Mouse (Mus musculus) embryonic facial prominence, embryonic 14.5 days (tissue): ENCODE data around the gene Tmem208. TPM values are rescaled to one million over a fixed set of nuclear protein-coding genes. Genes with fewer than 3 reads are reported as not detected.
"Not testable (repeated sequence)": the region's sequence is repeated elsewhere in the genome, so short reads cannot be mapped to it uniquely, and the experiment has no call there.

ENCODE experiments used
- ATAC-seq: fragments of 200-750 bp; cut with Nextera tagmentation; 2 replicates; pipeline ENCODE4 v1.8.0; 2017; ENCODE audit warnings: low read depth, moderate number of reproducible peaks, moderate TSS enrichment
- DNase-seq: peaks from one replicate; pipeline ENCODE4 v3.0.0-alpha.2; 2015; ENCODE audit warnings: low spot score
- H3K27ac ChIP-seq: fragments of 300-500 bp; sonication (generic); replicated peaks from 2 replicates; pipeline ENCODE4 v1.5.1; 2014; ENCODE audit warnings: low read depth, mild to moderate bottlenecking, low read length, moderate library complexity
- H3K27me3 ChIP-seq: fragments of 300-500 bp; sonication (generic); replicated peaks from 2 replicates; pipeline ENCODE4 v1.6.1; 2014; ENCODE audit warnings: low read length; ENCODE audit not compliant: control insufficient read depth, insufficient read depth
- H3K36me3 ChIP-seq: fragments of 300-500 bp; sonication (generic); 2 replicates; pipeline ENCODE4 v1.6.1; 2014; ENCODE audit warnings: low read length, mixed read lengths; ENCODE audit not compliant: control insufficient read depth, insufficient read depth
- H3K4me1 ChIP-seq: fragments of 300-500 bp; sonication (generic); 2 replicates; pipeline ENCODE4 v1.6.1; 2014; ENCODE audit warnings: antibody characterized with exemption, low read length; ENCODE audit not compliant: control insufficient read depth, insufficient read depth
- H3K4me2 ChIP-seq: fragments of 300-500 bp; sonication (generic); 2 replicates; pipeline ENCODE4 v1.6.1; 2014; ENCODE audit warnings: low read depth, mild to moderate bottlenecking, low read length, moderate library complexity, mixed read lengths
- H3K4me3 ChIP-seq: fragments of 300-500 bp; sonication (generic); 2 replicates; pipeline ENCODE4 v1.5.1; 2014; ENCODE audit warnings: low read depth, mild to moderate bottlenecking, low read length
- H3K9ac ChIP-seq: fragments of 300-500 bp; sonication (generic); 2 replicates; pipeline ENCODE4 v1.6.1; 2014; ENCODE audit warnings: low read depth, mild to moderate bottlenecking, low read length, moderate library complexity, mixed read lengths
- H3K9me3 ChIP-seq: fragments of 300-500 bp; sonication (generic); 2 replicates; pipeline ENCODE4 v1.6.1; 2016; ENCODE audit warnings: low read length; ENCODE audit not compliant: control insufficient read depth
- WGBS: fragments of 180-500 bp; shearing (Covaris S2); extraction: QIAGEN DNeasy Blood & Tissue Kit; methylation state at CpG from one replicate; pipeline ENCODE4 v1.1.7; 2014; 5-methylcytosine and 5-hydroxymethylcytosine counted together
- polyA plus RNA-seq: library from polyadenylated mRNA; unstranded; fragments of >200 nt; fragmentation: Nextera tagmentation; extraction: Ambion mirVana; gene quantifications from 2 replicates; pipeline ENCODE4 v1.2.1, GENCODE M21; 2014

Gene Tmem208
- polyA plus RNA-seq, 1 experiment from 2014 or later, result 132 TPM

GRCm38 (mm10) chr8:105288231-105288630 is 37.9 kb upstream of the Tmem208 start:
- peaks cover 9% of the 10 kb centered on the region; the same call in 1 of the 2 replicates for H3K4me1 ChIP-seq
- H3K4me2 ChIP-seq, result peak overlapping the region; percentile 64
- no peaks in the 10 kb centered on the region for H3K9me3 ChIP-seq
- H3K36me3 ChIP-seq, result 0 out of 2 replicates have a peak, but pooled peaks cover 8% of the 10 kb centered on the region
- H3K27ac ChIP-seq, result no peak overlapping the region
- peaks cover 11% of the 10 kb centered on the region for H3K27me3 ChIP-seq
- no peak for DNase-seq
- WGBS, result 93% methylated on average over 5 of the region's 5 CpGs
- ATAC-seq, result no peak
- H3K9ac ChIP-seq, result no peak overlapping the region; the same call in 1 of the 2 replicates
- H3K4me3 ChIP-seq, result peak overlapping the region; percentile 57; the same call in 1 of the 2 replicates

GRCm38 (mm10) chr8:105288958-105289732 is 37.0 kb upstream of the Tmem208 start:
- ATAC-seq (peak; percentile 94), DNase-seq (peak; percentile 98)
- Histone ChIP-seq H3K9me3 (no peaks in the 10 kb centered on the region), H3K27me3 (peaks cover 11% of the 10 kb centered on the region), H3K27ac (peak overlapping the region; percentile 76), H3K4me1 (peaks cover 9% of the 10 kb centered on the region; the same call in 1 of the 2 replicates), H3K36me3 (0 out of 2 replicates have a peak, but pooled peaks cover 6% of the 10 kb centered on the region), H3K4me3 (peak overlapping the region; percentile 57), H3K9ac (peak overlapping the region; percentile 68), H3K4me2 (peak overlapping the region; percentile 64)
- under 1% methylated on average over 30 of the region's 53 CpGs for WGBS

GRCm38 (mm10) chr8:105289805-105290460 is 36.2 kb upstream of the Tmem208 start, which contains the start of gene 4931428F04Rik:
Gene 4931428F04Rik, minus strand, starts transcription at chr8:105289864.
- H3K9ac ChIP-seq, result peak within 1 kb of the TSS; percentile 68
- H3K4me3 ChIP-seq, result peak within 1 kb of the TSS; percentile 57
- ATAC-seq (peak; percentile 17; the same call in 1 of the 2 replicates), DNase-seq (peak; percentile 51)
- H3K27ac ChIP-seq, result peak within 1 kb of the TSS; percentile 76
- H3K36me3 ChIP-seq, result 0 out of 2 replicates have a peak, but pooled peaks cover 6% of the 10 kb centered on the region
- H3K4me1 ChIP-seq, result peaks cover 9% of the 10 kb centered on the region; the same call in 1 of the 2 replicates
- H3K27me3 ChIP-seq, result peaks cover 11% of the 10 kb centered on the region
- H3K4me2 ChIP-seq, result peak within 1 kb of the TSS; percentile 64
- WGBS, result 2% methylated on average over 24 of the region's 43 CpGs
- H3K9me3 ChIP-seq, result no peaks in the 10 kb centered on the region

DNA sequence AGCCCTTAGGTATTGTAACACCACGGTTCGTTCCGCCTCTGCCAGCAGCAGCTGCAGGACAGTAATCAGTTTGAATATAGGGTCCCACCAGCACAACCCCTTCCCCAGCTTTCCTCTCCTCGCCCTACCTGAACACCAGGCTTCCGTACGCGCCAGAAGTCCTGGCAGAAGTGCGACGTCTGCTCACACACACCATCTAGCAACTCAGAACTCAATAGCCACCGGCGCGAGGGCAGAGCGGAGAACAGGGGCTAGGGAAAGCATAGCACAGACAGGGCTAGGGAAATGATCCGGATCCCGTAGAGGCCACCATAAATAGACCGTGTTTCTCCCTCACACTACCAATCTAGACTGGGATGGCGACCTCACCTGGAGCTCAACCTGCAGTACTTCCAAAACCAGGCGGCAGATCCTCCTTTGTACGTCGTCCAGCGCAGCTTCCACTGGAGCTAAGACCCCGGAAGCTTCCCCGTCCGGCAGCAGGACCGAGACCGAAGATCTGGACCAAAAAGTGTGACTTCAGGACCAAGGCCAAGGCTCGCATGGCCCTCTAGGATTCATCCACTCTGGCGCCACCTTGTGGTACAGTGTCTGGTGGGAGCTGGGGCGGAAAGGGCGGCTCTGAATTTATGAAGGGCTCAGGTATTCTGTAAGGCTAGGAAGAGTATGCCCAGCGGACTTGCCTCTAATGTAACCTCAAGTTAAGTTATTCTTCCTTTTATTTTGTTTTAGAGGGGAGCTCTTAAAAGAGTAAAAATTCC is 35.4 kb upstream of the Tmem208 start:
- Histone ChIP-seq H3K4me1 (peaks cover 9% of the 10 kb centered on the region; the same call in 1 of the 2 replicates), H3K9me3 (no peaks in the 10 kb centered on the region), H3K4me2 (peak overlapping the region; percentile 64), H3K27me3 (peaks cover 11% of the 10 kb centered on the region), H3K4me3 (peak overlapping the region; percentile 57; the same call in 1 of the 2 replicates), H3K36me3 (0 out of 2 replicates have a peak, but pooled peaks cover under 1% of the 10 kb centered on the region), H3K27ac (no peak overlapping the region), H3K9ac (no peak overlapping the region)
- DNase-seq (peak; percentile 90), ATAC-seq (no peak)
- 6% methylated on average over 31 of the region's 31 CpGs for WGBS

GRCm38 (mm10) chr8:105291364-105291763 is 34.8 kb upstream of the Tmem208 start:
- not testable (repeated sequence) for H3K4me2 ChIP-seq, H3K36me3 ChIP-seq, DNase-seq, ATAC-seq, H3K9me3 ChIP-seq, H3K27ac ChIP-seq, H3K9ac ChIP-seq, H3K4me1 ChIP-seq, H3K4me3 ChIP-seq
- WGBS, result 83% methylated on average over 8 of the region's 8 CpGs
- peaks cover 11% of the 10 kb centered on the region for H3K27me3 ChIP-seq

GRCm38 (mm10) chr8:105291802-105292201 is 34.4 kb upstream of the Tmem208 start:
- WGBS, result 62% methylated on average over 3 of the region's 3 CpGs
- ATAC-seq, result not testable (repeated sequence)

GRCm38 (mm10) chr8:105292471-105292870 is 33.7 kb upstream of the Tmem208 start:
- Histone ChIP-seq H3K27ac (no peak overlapping the region), H3K36me3 (no peaks in the 10 kb centered on the region)

More at GRCm38 (mm10) chr8:105291802-105292201, 34.4 kb upstream of the Tmem208 start:
- not testable (repeated sequence) for DNase-seq, H3K9ac ChIP-seq, H3K36me3 ChIP-seq, H3K4me3 ChIP-seq, H3K4me2 ChIP-seq, H3K27ac ChIP-seq, H3K9me3 ChIP-seq
- Histone ChIP-seq H3K27me3 (peaks cover 11% of the 10 kb centered on the region), H3K4me1 (peaks cover 11% of the 10 kb centered on the region; the same call in 1 of the 2 replicates)

DNA sequence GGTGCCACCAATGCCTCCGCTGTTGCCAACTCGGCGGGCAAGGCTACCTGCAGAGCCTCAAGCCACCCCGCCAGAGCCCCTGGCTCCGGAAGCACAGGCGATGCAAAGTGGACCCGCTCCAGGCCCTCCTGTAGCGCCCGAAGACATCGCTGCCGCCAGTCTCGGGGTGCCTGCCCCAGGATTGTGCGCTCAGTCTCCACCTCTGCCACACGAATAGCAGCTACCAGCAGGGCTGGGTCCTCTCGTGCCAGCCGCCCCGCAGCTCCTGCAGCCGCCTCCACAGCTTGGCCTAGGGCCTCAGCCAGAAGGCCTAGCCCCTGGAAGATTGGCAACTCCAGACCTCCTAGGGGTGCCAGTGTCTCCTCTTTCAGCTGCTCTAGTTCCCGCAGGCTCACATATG is 32.7 kb upstream of the Tmem208 start:
- WGBS, result 66% methylated on average over 14 of the region's 19 CpGs
- H3K27ac ChIP-seq, result no peak overlapping the region

More at GRCm38 (mm10) chr8:105292471-105292870, 33.7 kb upstream of the Tmem208 start:
- Histone ChIP-seq H3K4me2 (no peak overlapping the region), H3K9ac (no peak overlapping the region), H3K4me3 (no peak overlapping the region), H3K4me1 (peaks cover 15% of the 10 kb centered on the region), H3K9me3 (no peaks in the 10 kb centered on the region), H3K27me3 (peaks cover 11% of the 10 kb centered on the region)
- DNase-seq, result no peak
- 83% methylated on average over 7 of the region's 7 CpGs for WGBS
- ATAC-seq, result no peak

More for the DNA sequence above, 32.7 kb upstream of the Tmem208 start:
- ATAC-seq (no peak), DNase-seq (no peak)
- H3K4me1 ChIP-seq, result peaks cover 17% of the 10 kb centered on the region
- peaks cover 11% of the 10 kb centered on the region for H3K27me3 ChIP-seq
- no peak overlapping the region for H3K4me2 ChIP-seq
- no peaks in the 10 kb centered on the region for H3K9me3 ChIP-seq
- no peak overlapping the region for H3K4me3 ChIP-seq
- H3K9ac ChIP-seq, result no peak overlapping the region
- no peaks in the 10 kb centered on the region for H3K36me3 ChIP-seq
